ENCODE assay signal across 16 mouse cellular contexts in the genomic region with DNA sequence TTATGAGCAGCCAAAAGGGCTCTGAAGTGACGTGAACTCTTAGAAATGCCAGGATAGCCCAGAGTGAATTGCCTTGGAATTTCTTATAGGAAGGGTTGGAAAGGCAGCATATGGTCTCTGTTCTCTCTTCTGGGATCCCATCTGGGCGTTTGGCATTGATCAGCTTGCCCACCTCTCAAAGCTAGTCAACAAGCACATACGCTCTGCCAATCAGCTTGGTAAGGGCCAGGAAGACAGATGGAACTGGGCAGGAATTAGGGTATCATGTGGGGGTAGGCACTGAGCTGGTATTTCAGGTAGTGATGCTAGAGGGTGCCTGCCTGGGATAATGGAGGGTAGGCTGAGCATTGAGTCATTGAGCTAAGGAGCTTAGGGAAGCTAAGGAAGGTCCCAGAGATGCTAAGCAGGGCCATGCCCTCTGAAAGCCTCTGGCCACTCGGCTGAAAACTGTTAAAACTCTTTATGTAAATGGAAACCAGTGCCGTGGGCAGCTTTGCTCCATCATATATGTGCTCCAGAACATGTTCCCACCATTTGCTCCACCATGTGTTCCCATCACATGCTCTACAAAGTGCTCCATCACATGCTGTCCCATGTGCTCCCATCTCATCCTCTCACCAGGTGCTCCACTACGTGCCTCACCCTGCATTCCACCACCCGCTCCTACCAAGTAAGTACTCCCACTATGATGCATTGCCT. TPM values are rescaled to one million over a fixed set of nuclear protein-coding genes. Genes with fewer than 3 reads are reported as not detected.
DNase-seq lines count a peak whose midpoint lies in the region; ATAC-seq and TF ChIP-seq lines count a peak whose summit lies in the region.
"Had no signal": no experiment of that assay in that cellular context is flagged by ENCODE, and none has a peak within 500 bp of the region (broad histone marks: within the 10 kb centered on the region; RNA-seq: fewer than 3 reads in every experiment).

No protein-coding gene starts in this region.

- no peaks in the 10 kb centered on the region for H3K9me3 ChIP-seq in hindbrain, embryonic 10.5 days
- no peaks in the 10 kb centered on the region for H3K9me3 ChIP-seq in hindbrain, embryonic 13.5 days
- H3K9me3 ChIP-seq: heart, embryonic 12.5 days; midbrain, embryonic 12.5 days; neural tube, embryonic 13.5 days had no signal

- no peak for TF ChIP-seq CTCF in brain, embryonic 14.5 days (IDR thresholded peaks at IDR 0.05; ENCODE audit: borderline replicate concordance, extremely low read depth, insufficient read depth, insufficient read length)
- TF ChIP-seq CTCF in layer of hippocampus, adult 2 months (conservative IDR thresholded peaks at IDR 0.05) = no peak

- H3K4me2 ChIP-seq in hindbrain, embryonic 13.5 days = no peak overlapping the region
- H3K4me2 ChIP-seq: heart, embryonic 12.5 days; midbrain, embryonic 12.5 days; neural tube, embryonic 13.5 days had no signal

- no peak for DNase-seq in hindbrain, embryonic 10.5 days (ENCODE audit: low spot score)
- peak; percentile 92 for DNase-seq in brain, embryonic 14.5 days (ENCODE audit: low read depth)
- DNase-seq in cerebellum, adult 9-11 months = peak; percentile 96
- DNase-seq in layer of hippocampus, adult 2 months (ENCODE audit: low spot score in 2 of 2) = peak; percentile 75 to 90
- no peak for DNase-seq in adrenal gland, postnatal 4 days (ENCODE audit: low spot score in 2 of 2)
- DNase-seq in kidney, postnatal 14 days = no peak
- no peak for DNase-seq in kidney, adult 11 months
- DNase-seq: embryo, embryonic 11 days; retina, postnatal 1 day had no signal

- H3K27me3 ChIP-seq in hindbrain, embryonic 10.5 days (ENCODE audit: insufficient read depth, poor library complexity, severe bottlenecking) = peaks cover 14% of the 10 kb centered on the region; the same call in 1 of the 2 replicates
- H3K27me3 ChIP-seq in hindbrain, embryonic 13.5 days = no peaks in the 10 kb centered on the region
- H3K27me3 ChIP-seq: neural tube, embryonic 13.5 days had no signal

- no peak overlapping the region for H3K9ac ChIP-seq in hindbrain, embryonic 13.5 days
- H3K9ac ChIP-seq: heart, embryonic 12.5 days; liver, embryonic 14.5 days; midbrain, embryonic 12.5 days; neural tube, embryonic 13.5 days had no signal

- ATAC-seq in hindbrain, embryonic 13.5 days (ENCODE audit: low FRiP score) = no peak

- TF ChIP-seq POLR2A in brain, embryonic 14.5 days (IDR thresholded peaks at IDR 0.05; ENCODE audit: borderline replicate concordance, extremely low read depth, insufficient read depth, insufficient read length, poor library complexity, severe bottlenecking) = no peak

- H3K36me3 ChIP-seq in hindbrain, embryonic 10.5 days = peaks cover 24% of the 10 kb centered on the region
- H3K36me3 ChIP-seq in hindbrain, embryonic 13.5 days = no peaks in the 10 kb centered on the region
- H3K36me3 ChIP-seq: heart, embryonic 12.5 days; neural tube, embryonic 13.5 days had no signal

- H3K27ac ChIP-seq in hindbrain, embryonic 10.5 days = 0 out of 2 replicates have a peak overlapping the region, but pooled peaks have one; percentile 35
- no peak overlapping the region for H3K27ac ChIP-seq in hindbrain, embryonic 13.5 days
- H3K27ac ChIP-seq in layer of hippocampus, adult 2 months = peak overlapping the region; percentile 81
- H3K27ac ChIP-seq: liver, embryonic 14.5 days; midbrain, embryonic 12.5 days; neural tube, embryonic 13.5 days had no signal

- no peak overlapping the region for H3K4me3 ChIP-seq in hindbrain, embryonic 10.5 days
- H3K4me3 ChIP-seq in hindbrain, embryonic 13.5 days = no peak overlapping the region
- no peak overlapping the region for H3K4me3 ChIP-seq in layer of hippocampus, adult 2 months
- H3K4me3 ChIP-seq: heart, embryonic 12.5 days; midbrain, embryonic 12.5 days; neural tube, embryonic 13.5 days had no signal

- peaks cover 37% of the 10 kb centered on the region for H3K4me1 ChIP-seq in hindbrain, embryonic 10.5 days (replicated peaks)
- H3K4me1 ChIP-seq in hindbrain, embryonic 13.5 days (replicated peaks) = peaks cover 24% of the 10 kb centered on the region
- H3K4me1 ChIP-seq: heart, embryonic 12.5 days had no signal

- WGBS in hindbrain, embryonic 10.5 days = 84% methylated on average over 7 of the region's 7 CpGs
- 85% methylated on average over 7 of the region's 7 CpGs for WGBS in hindbrain, embryonic 13.5 days

RNA-seq across cellular contexts. Expression of a gene that starts 51.3 kb away (rescaled TPM):
- polyA plus RNA-seq in hindbrain, embryonic 10.5 days (2016; fragmentation: Nextera tagmentation; extraction: Ambion mirVana) = 10.0 and 11.0 TPM in 2 replicates
- 10.5 and 11.5 TPM in 2 replicates for polyA plus RNA-seq in hindbrain, embryonic 13.5 days (2015; fragmentation: Nextera tagmentation; extraction: Ambion mirVana)
- 18.0 and 21.9 TPM in 2 replicates for polyA plus RNA-seq in brain, embryonic 14.5 days (2012; rRNA removed)
- total RNA-seq in layer of hippocampus, adult 2 months (2021) = 10 to 100 TPM; 18.0 to 25.3 TPM
- total RNA-seq in adrenal gland, postnatal 4 days (2021) = under 1 TPM; 0.08 to 0.34 TPM
- total RNA-seq: gastrocnemius, adult 8-10 months; hematopoietic stem cell, adult 5-6 weeks had no signal
- polyA plus RNA-seq: liver, embryonic 14.5 days had no signal

Comparison
In these comparisons a context has a peak if more than half of its experiments do, and no peak if none do; other contexts are left out.
1. DNase-seq: peak in brain, embryonic 14.5 days (single experiment), cerebellum, adult 9-11 months (single experiment) and layer of hippocampus, adult 2 months (2 of 2); none in hindbrain, embryonic 10.5 days (single experiment), adrenal gland, postnatal 4 days (0 of 2), kidney, postnatal 14 days (single experiment) and kidney, adult 11 months (single experiment).